Mouse (Mus musculus): ENCODE measurements around the gene Jup. TPM values are rescaled to one million over a fixed set of nuclear protein-coding genes. Genes with fewer than 3 reads are reported as not detected.

Gene Jup
- polyA plus RNA-seq (2015; fragmentation: Illumina TruSeq; extraction: RNeasy Lipid Tissue Mini Kit (QIAGEN cat#74804); ENCODE audit: low read depth, low replicate concordance), result 33.4 TPM

DNA sequence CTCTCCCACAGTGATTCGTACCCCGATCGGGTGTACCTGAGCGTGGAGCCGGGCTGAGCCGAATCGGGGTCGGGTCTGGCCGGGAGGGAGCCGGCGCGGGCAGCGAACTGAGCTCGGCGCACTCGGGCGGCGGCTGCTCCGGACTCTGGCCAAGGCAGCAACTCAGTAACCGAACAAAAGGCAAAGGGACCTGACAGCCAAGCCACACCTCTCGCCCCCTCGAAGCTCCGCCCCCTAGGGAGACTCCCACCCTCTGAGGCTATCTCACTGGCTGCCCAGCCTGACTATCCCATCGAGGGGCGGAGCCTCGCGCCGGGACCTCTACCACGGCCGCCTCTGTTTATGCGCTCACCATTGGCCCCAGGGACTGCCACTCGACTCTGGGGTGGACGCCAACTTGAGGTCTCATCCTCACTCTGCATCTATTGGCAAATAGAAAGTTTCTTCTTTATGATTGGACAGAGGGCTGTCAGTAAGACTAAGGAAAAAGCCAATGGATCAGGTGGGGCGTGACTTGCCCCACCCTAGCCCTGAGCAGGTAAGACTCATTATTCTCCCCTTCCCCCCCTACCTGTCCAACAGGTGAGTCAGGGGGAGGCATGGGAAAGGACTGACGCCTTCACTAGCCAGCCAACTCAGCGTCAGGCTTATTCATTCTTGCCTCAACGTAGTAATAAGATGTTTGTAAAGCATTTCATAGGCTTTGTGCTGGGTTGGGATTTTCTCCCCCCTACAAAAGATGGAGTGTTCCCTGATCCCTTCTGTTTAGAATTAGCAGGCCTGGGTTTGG is at the start of gene Jup:
Gene Jup (minus strand): TSS at position 164 of the 790 bp plus-strand sequence.

DNA sequence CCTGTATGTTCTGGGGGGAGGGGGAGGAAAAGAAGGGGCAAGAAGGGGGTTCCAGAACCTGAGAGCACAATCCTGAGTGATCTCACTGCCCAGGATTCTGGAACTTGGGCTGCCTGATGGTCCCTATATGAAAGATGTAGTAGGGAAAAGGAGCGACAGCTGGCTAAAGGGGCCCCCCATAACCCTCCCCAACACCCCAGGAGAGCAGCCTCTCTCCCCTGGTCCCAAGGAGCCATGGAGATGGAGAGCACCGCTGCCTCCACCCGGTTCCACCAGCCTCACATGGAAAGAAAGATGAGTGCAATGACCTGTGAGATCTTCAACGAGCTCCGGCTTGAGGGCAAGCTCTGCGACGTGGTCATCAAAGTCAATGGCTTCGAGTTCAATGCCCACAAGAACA is 44.2 kb upstream of the Jup start, which contains the start of the genes Nt5c3b and Klhl10:
Gene Nt5c3b (minus strand): TSS at position 12 of the 400 bp plus-strand sequence.
Gene Klhl10 (plus strand): TSS at position 121 of the 400 bp plus-strand sequence.

DNA sequence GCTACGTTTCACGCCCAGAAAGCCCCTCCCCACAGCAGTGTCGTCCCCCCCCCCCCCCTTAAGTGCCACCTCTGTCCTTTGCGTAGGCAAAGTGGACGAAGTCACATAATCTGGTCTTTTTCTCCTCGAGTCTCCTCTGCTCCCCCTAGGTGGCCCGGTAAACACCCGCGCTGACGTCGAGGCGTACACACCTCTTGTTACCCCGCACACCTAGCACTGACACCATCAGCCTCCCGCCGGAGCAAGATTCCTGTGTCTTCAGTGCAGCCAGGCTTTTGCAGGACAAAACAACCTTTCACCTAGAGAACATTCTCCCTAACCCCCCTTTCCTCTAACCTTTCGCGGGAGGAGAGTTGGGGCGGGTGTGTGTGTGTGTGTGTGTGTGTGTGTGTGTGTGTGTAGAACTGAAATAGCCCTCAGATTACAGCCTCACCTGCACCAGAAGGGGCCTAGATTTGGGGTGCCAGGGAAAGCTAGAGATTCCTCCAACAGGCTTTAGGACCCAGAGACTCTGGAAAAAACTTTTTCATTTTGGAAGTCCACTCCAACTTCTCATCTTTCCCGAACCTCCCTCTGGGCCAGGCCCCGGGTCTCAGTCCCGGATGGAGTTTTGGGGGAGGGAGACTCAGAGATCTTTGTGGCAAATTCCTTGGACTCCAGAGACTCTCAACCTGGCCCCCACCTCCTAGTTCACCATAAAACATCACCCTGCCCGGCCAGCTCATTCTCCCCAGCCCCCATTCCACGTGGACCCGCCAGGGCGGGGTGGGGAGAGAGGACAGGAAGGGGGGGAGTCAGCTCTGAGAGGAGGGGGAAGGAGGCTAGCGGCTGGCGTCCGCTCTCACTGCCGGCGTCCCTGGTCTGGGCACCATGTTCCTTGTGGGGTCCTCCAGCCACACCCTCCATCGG is 17.6 kb upstream of the Jup start, which contains the start of gene Fkbp10:
Gene Fkbp10 (plus strand): TSS at position 784 of the 909 bp plus-strand sequence.

DNA sequence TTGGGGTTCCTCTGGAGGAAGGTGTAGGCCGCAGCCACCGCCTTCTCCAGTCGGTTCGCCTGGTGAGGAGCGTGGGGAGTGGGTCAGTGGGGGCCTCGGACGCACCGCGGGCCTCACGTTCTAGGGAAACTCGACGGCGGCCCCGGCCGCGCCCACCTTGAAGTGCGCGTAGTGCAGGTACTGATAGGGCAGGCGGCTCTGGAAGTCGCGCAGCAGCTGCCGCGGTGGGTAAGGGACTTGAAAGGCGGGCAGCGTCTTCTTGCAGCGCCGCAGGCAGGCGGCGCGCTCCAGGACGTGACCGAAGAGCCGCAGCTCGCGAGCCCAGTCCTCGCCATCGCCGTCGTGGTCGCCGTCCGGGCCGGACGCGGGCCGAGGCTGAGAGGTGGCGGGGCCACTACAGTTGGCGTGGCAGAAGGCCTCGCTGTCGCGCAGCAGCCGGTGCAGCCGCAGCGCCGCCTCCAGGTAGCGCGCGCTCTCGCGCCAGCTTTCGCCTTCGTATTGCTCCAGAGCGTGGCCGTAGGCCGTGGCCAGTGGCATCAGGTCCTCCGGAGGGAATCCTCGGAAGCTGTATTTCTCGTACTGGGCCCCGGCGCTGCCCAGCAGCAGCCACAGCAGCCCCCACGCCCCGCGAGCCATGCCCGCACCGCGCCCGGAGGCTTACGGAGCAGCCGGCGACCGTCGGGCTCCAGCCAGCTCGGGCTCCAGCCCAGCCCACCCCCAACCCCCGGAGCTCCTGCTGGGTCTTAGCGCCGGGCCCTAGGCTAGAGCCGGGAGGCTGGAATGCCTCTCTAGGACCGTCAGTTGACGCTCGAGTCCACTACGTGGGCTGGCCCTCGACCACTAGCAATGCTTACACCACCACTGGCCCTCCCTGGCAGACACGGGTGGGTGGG is 16.7 kb upstream of the Jup start, which contains the start of gene P3h4:
Gene P3h4 (minus strand): TSS at position 816 of the 893 bp plus-strand sequence.

DNA sequence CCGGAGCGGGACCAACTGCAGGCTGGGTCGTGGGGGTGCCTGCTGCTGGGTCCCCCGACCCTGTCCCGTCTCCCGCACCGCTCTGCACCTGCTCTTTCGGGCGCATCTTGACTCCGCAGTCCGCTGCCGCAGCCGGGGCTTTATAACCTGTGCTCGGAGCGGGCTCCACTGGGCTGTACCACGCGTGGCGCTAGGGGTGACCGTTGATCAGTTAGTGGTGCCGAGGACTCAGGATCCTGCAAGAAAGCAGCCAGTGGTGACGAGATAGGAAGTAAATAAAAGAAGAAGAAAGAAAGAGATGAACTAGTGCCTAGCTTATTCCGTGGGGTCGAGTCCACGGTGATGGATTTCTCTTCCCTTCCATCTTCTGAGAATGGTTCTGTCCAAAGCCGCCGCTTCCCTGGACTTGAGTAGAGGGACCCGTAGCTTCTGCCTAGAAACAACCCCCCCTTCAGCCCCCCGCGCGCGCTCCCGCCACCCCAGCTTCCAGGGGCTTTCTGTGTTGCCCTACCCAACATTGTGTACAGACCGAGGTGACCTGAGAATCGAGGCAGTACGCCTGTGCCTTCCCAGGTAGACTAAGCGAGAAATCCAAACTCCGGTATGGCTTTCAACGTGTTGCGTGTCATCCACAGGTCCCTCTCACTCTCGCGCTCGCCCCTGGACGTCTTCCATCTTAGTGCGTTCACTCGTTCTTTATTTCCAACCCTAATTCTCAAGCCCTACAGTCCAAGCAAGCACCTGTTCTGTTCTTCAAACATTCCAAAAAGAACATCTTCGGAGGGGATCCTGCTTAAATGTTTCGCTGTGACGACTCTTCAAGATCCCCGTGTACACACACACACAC is 41.4 kb downstream of the Jup start, which contains the start of gene Hap1:
Gene Hap1 (minus strand): TSS at position 157 of the 847 bp plus-strand sequence.

DNA sequence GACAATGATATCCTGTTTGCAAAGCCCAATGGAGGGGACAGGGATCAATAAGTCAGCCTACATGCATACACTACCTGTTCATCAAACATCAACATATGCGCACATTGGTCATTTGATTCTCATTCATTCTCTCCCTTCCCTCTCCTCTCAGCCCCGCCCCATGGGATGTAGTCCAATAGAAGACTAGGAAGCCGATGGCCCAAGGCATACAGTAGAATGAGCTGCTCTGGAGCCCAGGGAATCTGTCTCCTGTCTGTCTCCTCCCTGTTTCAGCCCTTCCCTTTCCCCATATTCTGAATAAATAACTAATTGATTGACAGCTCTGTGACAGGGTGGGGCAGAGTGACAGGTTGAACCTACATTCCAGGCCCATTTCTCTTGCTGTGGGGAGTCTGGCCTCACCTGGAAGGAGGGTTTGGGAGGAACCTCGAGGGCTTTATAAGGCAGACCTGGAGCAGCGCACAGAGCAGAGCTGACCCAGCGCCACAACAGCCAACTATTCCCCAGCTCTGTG is 63.6 kb downstream of the Jup start, which contains the start of gene Gast:
Gene Gast (plus strand): TSS at position 464 of the 514 bp plus-strand sequence.

DNA sequence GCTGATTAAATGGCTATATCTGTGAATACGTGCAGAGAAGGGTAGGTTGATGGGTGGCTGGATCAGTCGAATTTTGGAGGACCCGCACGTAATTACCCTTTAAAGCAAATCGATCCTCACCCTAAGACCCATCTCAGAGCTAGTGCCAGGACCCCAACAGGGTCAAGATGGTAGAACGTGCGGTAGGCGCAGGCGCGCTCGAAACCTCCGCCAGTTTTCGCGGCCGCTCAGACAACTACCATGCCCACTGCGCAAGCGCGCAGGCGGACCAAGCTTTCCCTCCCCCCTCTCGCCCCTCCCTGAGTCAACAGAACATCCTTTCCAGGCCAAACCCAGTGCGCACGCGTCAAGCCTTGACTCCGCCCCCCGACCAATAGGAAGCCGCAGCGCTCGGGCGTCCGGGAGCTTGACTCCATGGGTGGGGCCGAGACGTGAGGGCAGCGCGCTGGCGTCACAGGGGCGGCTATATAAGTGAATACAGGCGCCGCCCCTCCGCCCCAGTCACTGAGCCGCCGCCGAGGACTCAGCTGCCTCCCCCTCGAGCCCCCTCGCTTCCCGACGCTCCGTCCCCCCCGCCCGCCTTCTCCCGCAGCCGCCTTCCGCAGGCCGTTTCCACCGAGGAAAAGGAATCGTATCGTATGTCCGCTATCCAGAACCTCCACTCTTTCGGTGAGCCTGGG is 77.9 kb downstream of the Jup start, which contains the start of gene Eif1:
Gene Eif1 (plus strand): TSS at position 394 of the 680 bp plus-strand sequence.

Other genes starting within 250 kb of the Jup start
- gene Krt19, start 249.1 kb downstream of the Jup start, polyA plus RNA-seq (2015; fragmentation: Illumina TruSeq; extraction: RNeasy Lipid Tissue Mini Kit (QIAGEN cat#74804); ENCODE audit: low read depth, low replicate concordance), result not detected
- 6.8 TPM for gene Krt9, start 204.5 kb downstream of the Jup start, polyA plus RNA-seq (2015; fragmentation: Illumina TruSeq; extraction: RNeasy Lipid Tissue Mini Kit (QIAGEN cat#74804); ENCODE audit: low read depth, low replicate concordance)
- not detected for gene Krt14, start 190.2 kb downstream of the Jup start, polyA plus RNA-seq (2015; fragmentation: Illumina TruSeq; extraction: RNeasy Lipid Tissue Mini Kit (QIAGEN cat#74804); ENCODE audit: low read depth, low replicate concordance)
- gene Krt16, start 148.9 kb downstream of the Jup start, polyA plus RNA-seq (2015; fragmentation: Illumina TruSeq; extraction: RNeasy Lipid Tissue Mini Kit (QIAGEN cat#74804); ENCODE audit: low read depth, low replicate concordance), result not detected
- gene Krt17, start 136.7 kb downstream of the Jup start, polyA plus RNA-seq (2015; fragmentation: Illumina TruSeq; extraction: RNeasy Lipid Tissue Mini Kit (QIAGEN cat#74804); ENCODE audit: low read depth, low replicate concordance), result not detected
- gene Krt42, start 127.9 kb downstream of the Jup start, polyA plus RNA-seq (2015; fragmentation: Illumina TruSeq; extraction: RNeasy Lipid Tissue Mini Kit (QIAGEN cat#74804); ENCODE audit: low read depth, low replicate concordance), result not detected
- 796 TPM for gene Eif1, start 77.9 kb downstream of the Jup start, polyA plus RNA-seq (2015; fragmentation: Illumina TruSeq; extraction: RNeasy Lipid Tissue Mini Kit (QIAGEN cat#74804); ENCODE audit: low read depth, low replicate concordance)
- gene Gast, start 63.4 kb downstream of the Jup start, polyA plus RNA-seq (2015; fragmentation: Illumina TruSeq; extraction: RNeasy Lipid Tissue Mini Kit (QIAGEN cat#74804); ENCODE audit: low read depth, low replicate concordance), result not detected
- gene Hap1, start 41.6 kb downstream of the Jup start, polyA plus RNA-seq (2015; fragmentation: Illumina TruSeq; extraction: RNeasy Lipid Tissue Mini Kit (QIAGEN cat#74804); ENCODE audit: low read depth, low replicate concordance), result 104 TPM
- 19.1 TPM for gene P3h4, start 17.1 kb upstream of the Jup start, polyA plus RNA-seq (2015; fragmentation: Illumina TruSeq; extraction: RNeasy Lipid Tissue Mini Kit (QIAGEN cat#74804); ENCODE audit: low read depth, low replicate concordance)
- 5.4 TPM for gene Fkbp10, start 17.9 kb upstream of the Jup start, polyA plus RNA-seq (2015; fragmentation: Illumina TruSeq; extraction: RNeasy Lipid Tissue Mini Kit (QIAGEN cat#74804); ENCODE audit: low read depth, low replicate concordance)
- 82.3 TPM for gene Nt5c3b, start 44.0 kb upstream of the Jup start, polyA plus RNA-seq (2015; fragmentation: Illumina TruSeq; extraction: RNeasy Lipid Tissue Mini Kit (QIAGEN cat#74804); ENCODE audit: low read depth, low replicate concordance)
- gene Klhl10, start 44.2 kb upstream of the Jup start, polyA plus RNA-seq (2015; fragmentation: Illumina TruSeq; extraction: RNeasy Lipid Tissue Mini Kit (QIAGEN cat#74804); ENCODE audit: low read depth, low replicate concordance), result 0.43 TPM
- 23.5 TPM for gene Klhl11, start 75.0 kb upstream of the Jup start, polyA plus RNA-seq (2015; fragmentation: Illumina TruSeq; extraction: RNeasy Lipid Tissue Mini Kit (QIAGEN cat#74804); ENCODE audit: low read depth, low replicate concordance)
- gene Acly, start 130.2 kb upstream of the Jup start, polyA plus RNA-seq (2015; fragmentation: Illumina TruSeq; extraction: RNeasy Lipid Tissue Mini Kit (QIAGEN cat#74804); ENCODE audit: low read depth, low replicate concordance), result 113 TPM
- gene Ttc25, start 147.8 kb upstream of the Jup start, polyA plus RNA-seq (2015; fragmentation: Illumina TruSeq; extraction: RNeasy Lipid Tissue Mini Kit (QIAGEN cat#74804); ENCODE audit: low read depth, low replicate concordance), result 1.7 TPM
- 371 TPM for gene Cnp, start 177.1 kb upstream of the Jup start, polyA plus RNA-seq (2015; fragmentation: Illumina TruSeq; extraction: RNeasy Lipid Tissue Mini Kit (QIAGEN cat#74804); ENCODE audit: low read depth, low replicate concordance)
- gene Nkiras2, start 221.5 kb upstream of the Jup start, polyA plus RNA-seq (2015; fragmentation: Illumina TruSeq; extraction: RNeasy Lipid Tissue Mini Kit (QIAGEN cat#74804); ENCODE audit: low read depth, low replicate concordance), result 12.7 TPM
- gene Dnajc7, start 222.4 kb upstream of the Jup start, polyA plus RNA-seq (2015; fragmentation: Illumina TruSeq; extraction: RNeasy Lipid Tissue Mini Kit (QIAGEN cat#74804); ENCODE audit: low read depth, low replicate concordance), result 208 TPM